Mouse (Mus musculus) liver, adult 2 months (tissue): ENCODE measurements around the gene Gm26938. TPM values are rescaled to one million over a fixed set of nuclear protein-coding genes. Genes with fewer than 3 reads are reported as not detected.

Experiments used
- DNase-seq: peaks from one replicate; pipeline ENCODE4 v3.0.0-alpha.2; 2011; ENCODE audit warnings: low read depth, low spot score; ENCODE audit errors: extremely low read depth
- H3K27ac ChIP-seq: fragments of 200-500 bp; replicated peaks from 2 replicates; pipeline ENCODE4 v1.5.1; 2012; ENCODE audit warnings: low read depth, mild to moderate bottlenecking, control low read depth, inconsistent platforms, low read length; ENCODE audit not compliant: insufficient read depth
- H3K27me3 ChIP-seq: fragments of 200-500 bp; 2 replicates; pipeline ENCODE4 v1.6.1; 2012; ENCODE audit warnings: mild to moderate bottlenecking, moderate library complexity, low read length, inconsistent platforms; ENCODE audit not compliant: control insufficient read depth, insufficient read depth
- H3K36me3 ChIP-seq: fragments of 200-500 bp; 2 replicates; pipeline ENCODE4 v1.6.1; 2012; ENCODE audit warnings: low read length, inconsistent platforms; ENCODE audit not compliant: control insufficient read depth, insufficient read depth
- H3K4me1 ChIP-seq: fragments of 200-500 bp; 2 replicates; pipeline ENCODE4 v1.6.1; 2011; ENCODE audit warnings: low read length; ENCODE audit not compliant: control insufficient read depth, insufficient read depth
- H3K4me3 ChIP-seq: fragments of 200-500 bp; 2 replicates; pipeline ENCODE4 v1.5.1; 2011; ENCODE audit warnings: low read depth, mild to moderate bottlenecking, control low read depth, low read length, moderate library complexity; ENCODE audit not compliant: insufficient read depth
- H3K79me2 ChIP-seq: fragments of 200-500 bp; 2 replicates; pipeline ENCODE4 v1.6.1; 2012; ENCODE audit warnings: inconsistent platforms, mild to moderate bottlenecking, low read length, moderate library complexity; ENCODE audit not compliant: control insufficient read depth, insufficient read depth
- H3K9ac ChIP-seq: fragments of 200-500 bp; 2 replicates; pipeline ENCODE4 v1.6.1; 2012; ENCODE audit warnings: low read depth, mild to moderate bottlenecking, control low read depth, inconsistent platforms, low read length
- CTCF ChIP-seq: fragments of 200-500 bp; IDR thresholded peaks from 2 replicates; pipeline ENCODE4 v1.5.1; 2011; ENCODE audit warnings: low read depth, low read length, control low read depth
- POLR2A ChIP-seq: fragments of 200-500 bp; IDR thresholded peaks from 2 replicates; pipeline ENCODE4 v1.6.1; 2011; ENCODE audit warnings: low read length, control low read depth; ENCODE audit not compliant: insufficient read depth; ENCODE audit errors: extremely low read depth
- WGBS: fragments of 180-500 bp; shearing (Covaris S2); methylation state at CpG from one replicate; pipeline ENCODE4 v1.1.7; 2018; 5-methylcytosine and 5-hydroxymethylcytosine counted together
- polyA plus RNA-seq: library from polyadenylated mRNA; depleted of rRNA; stranded (reverse); fragments of >200 nt; gene quantifications from 2 replicates; pipeline ENCODE4 v1.2.3, GENCODE M21; 2012
- total RNA-seq: library from RNA; depleted of rRNA; stranded (reverse); fragments of >200 nt; gene quantifications from 2 replicates; pipeline ENCODE4 v1.2.3, GENCODE M21; 2014

Gm26938 gene
- total and polyA plus RNA-seq, 2 experiments: not detected

GRCm38 (mm10) chr5:139829384-139829783 is 3.2 kb upstream of the Gm26938 start:
- TF ChIP-seq POLR2A (no peak), CTCF (no peak)
- Histone ChIP-seq H3K9ac (no peak overlapping the region), H3K36me3 (no peaks in the 10 kb centered on the region), H3K4me3 (no peak overlapping the region), H3K27me3 (no peaks in the 10 kb centered on the region), H3K27ac (no peak overlapping the region), H3K4me1 (peaks cover 8% of the 10 kb centered on the region), H3K79me2 (peaks cover 14% of the 10 kb centered on the region; the same call in 1 of the 2 replicates)
- WGBS: 77% methylated on average over 13 of the region's 13 CpGs
- DNase-seq: no peak

DNA sequence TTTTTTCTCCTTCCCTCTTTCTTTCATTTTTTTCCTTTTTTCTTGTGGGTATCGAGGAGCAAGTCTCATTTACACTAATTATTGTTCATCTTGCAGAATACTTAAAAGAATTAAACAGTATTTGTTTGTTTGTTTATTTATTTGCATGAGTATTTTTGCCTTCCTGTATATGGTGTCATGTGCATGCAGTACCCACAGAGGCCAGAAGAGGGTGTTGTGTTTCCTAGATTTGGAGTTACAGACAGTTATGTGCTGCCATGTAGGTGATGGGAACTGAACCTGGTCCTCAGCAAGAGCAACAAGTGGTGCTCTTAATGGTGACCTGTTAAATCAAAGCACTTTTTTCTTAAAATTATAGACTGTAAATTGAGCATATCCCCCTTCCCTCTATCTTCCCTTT is 1.4 kb upstream of the Gm26938 start:
- Histone ChIP-seq H3K27ac (no peak overlapping the region), H3K79me2 (peaks cover 14% of the 10 kb centered on the region; the same call in 1 of the 2 replicates), H3K36me3 (no peaks in the 10 kb centered on the region), H3K27me3 (no peaks in the 10 kb centered on the region), H3K4me1 (peaks cover 14% of the 10 kb centered on the region), H3K4me3 (no peak overlapping the region), H3K9ac (no peak overlapping the region)
- TF ChIP-seq CTCF (peak; percentile 12; the same call in 1 of the 2 replicates), POLR2A (no peak)
- WGBS: 97% methylated on average over 1 of the region's 1 CpGs
- no peak for DNase-seq

GRCm38 (mm10) chr5:139825947-139826346 is 260 bp downstream of the Gm26938 start:
- no peak for DNase-seq
- 21% methylated on average over 11 of the region's 11 CpGs for WGBS
- H3K36me3 ChIP-seq: no peaks in the 10 kb centered on the region

GRCm38 (mm10) chr5:139824531-139824930 is 1.7 kb downstream of the Gm26938 start:
- WGBS: 93% methylated on average over 10 of the region's 10 CpGs
- DNase-seq: no peak
- H3K4me3 ChIP-seq: no peak overlapping the region
- no peaks in the 10 kb centered on the region for H3K36me3 ChIP-seq
- H3K79me2 ChIP-seq: peaks cover 14% of the 10 kb centered on the region; the same call in 1 of the 2 replicates
- TF ChIP-seq CTCF (no peak), POLR2A (no peak)
- peaks cover 26% of the 10 kb centered on the region for H3K4me1 ChIP-seq
- H3K27me3 ChIP-seq: no peaks in the 10 kb centered on the region
- no peak overlapping the region for H3K9ac ChIP-seq
- no peak overlapping the region for H3K27ac ChIP-seq

More at GRCm38 (mm10) chr5:139825947-139826346, 260 bp downstream of the Gm26938 start:
- Histone ChIP-seq H3K9ac (peak overlapping the region; percentile 85), H3K4me3 (peak overlapping the region; percentile 90), H3K27me3 (no peaks in the 10 kb centered on the region), H3K27ac (no peak overlapping the region), H3K4me1 (peaks cover 25% of the 10 kb centered on the region), H3K79me2 (peaks cover 14% of the 10 kb centered on the region; the same call in 1 of the 2 replicates)
- TF ChIP-seq CTCF (no peak), POLR2A (no peak)

GRCm38 (mm10) chr5:139821466-139822459 is 4.4 kb downstream of the Gm26938 start:
- H3K79me2 ChIP-seq: peaks cover 14% of the 10 kb centered on the region; the same call in 1 of the 2 replicates
- no peak overlapping the region for H3K4me3 ChIP-seq
- peak overlapping the region; percentile 45 for H3K9ac ChIP-seq
- 0 out of 2 replicates have a peak, but pooled peaks have one; percentile 38 for TF ChIP-seq POLR2A
- TF ChIP-seq CTCF: peak; percentile 20; the same call in 1 of the 2 replicates
- no peaks in the 10 kb centered on the region for H3K27me3 ChIP-seq
- WGBS: 31% methylated on average over 12 of the region's 12 CpGs
- peaks cover 26% of the 10 kb centered on the region for H3K4me1 ChIP-seq
- peak overlapping the region; percentile 96 for H3K27ac ChIP-seq
- DNase-seq: peak; percentile 100
- H3K36me3 ChIP-seq: no peaks in the 10 kb centered on the region
